Mouse (Mus musculus) midbrain, postnatal 0 days (tissue): Measurements from ENCODE around the gene Six4. TPM values are rescaled to one million over a fixed set of nuclear protein-coding genes. Genes with fewer than 3 reads are reported as not detected.

Experiments
- ATAC-seq: fragments of 200-750 bp; cut with Nextera tagmentation; 2 replicates; pipeline ENCODE4 v1.8.0; 2017; ENCODE audit warnings: moderate number of reproducible peaks, mild to moderate bottlenecking, moderate TSS enrichment, moderate library complexity; ENCODE audit not compliant: low FRiP score
- DNase-seq: peaks from one replicate; pipeline ENCODE4 v3.0.0-alpha.2; 2015; ENCODE audit warnings: low spot score
- H3K27ac ChIP-seq: fragments of 300-500 bp; sonication (generic); 2 replicates; pipeline ENCODE4 v1.5.1; 2014; ENCODE audit warnings: low read depth, mild to moderate bottlenecking, low read length, mixed read lengths
- H3K27me3 ChIP-seq: fragments of 300-500 bp; sonication (generic); 2 replicates; pipeline ENCODE4 v1.6.1; 2014; ENCODE audit warnings: low read length, control low read depth, mixed read lengths; ENCODE audit not compliant: insufficient read depth
- H3K36me3 ChIP-seq: fragments of 300-500 bp; sonication (generic); 2 replicates; pipeline ENCODE4 v1.6.1; 2014; ENCODE audit warnings: low read length, control low read depth, mixed read lengths; ENCODE audit not compliant: insufficient read depth
- H3K4me1 ChIP-seq: fragments of 300-500 bp; sonication (generic); 2 replicates; pipeline ENCODE4 v1.6.1; 2014; ENCODE audit warnings: mild to moderate bottlenecking, control low read depth, antibody characterized with exemption, low read length, mixed read lengths; ENCODE audit not compliant: insufficient read depth
- H3K4me2 ChIP-seq: fragments of 300-500 bp; sonication (generic); 2 replicates; pipeline ENCODE4 v1.6.1; 2014; ENCODE audit warnings: low read depth, mild to moderate bottlenecking, low read length, mixed read lengths; ENCODE audit not compliant: poor library complexity, severe bottlenecking
- H3K4me3 ChIP-seq: fragments of 300-500 bp; sonication (generic); 2 replicates; pipeline ENCODE4 v1.5.1; 2014; ENCODE audit warnings: low read depth, mild to moderate bottlenecking, low read length, moderate library complexity
- H3K9ac ChIP-seq: fragments of 300-500 bp; sonication (generic); replicated peaks from 2 replicates; pipeline ENCODE4 v1.6.1; 2014; ENCODE audit warnings: mild to moderate bottlenecking, low read length, moderate library complexity, mixed read lengths; ENCODE audit not compliant: poor library complexity, severe bottlenecking
- H3K9me3 ChIP-seq: fragments of 300-500 bp; sonication (generic); 2 replicates; pipeline ENCODE4 v1.6.1; 2016; ENCODE audit warnings: low read length, control low read depth
- CTCF ChIP-seq: IDR thresholded peaks from 2 replicates; pipeline ENCODE4 v1.5.1; 2016; ENCODE audit warnings: antibody characterized with exemption, mild to moderate bottlenecking
- WGBS: fragments of 180-500 bp; shearing (Covaris S2); extraction: QIAGEN DNeasy Blood & Tissue Kit; methylation state at CpG from one replicate; pipeline ENCODE4 v1.1.7; 2014; 5-methylcytosine and 5-hydroxymethylcytosine counted together
- polyA plus RNA-seq: library from polyadenylated mRNA; unstranded; fragments of >200 nt; fragmentation: Nextera tagmentation; extraction: Ambion mirVana; gene quantifications from 2 replicates; pipeline ENCODE4 v1.2.1, GENCODE M21; 2015
- total RNA-seq: library from RNA; depleted of rRNA; stranded (reverse); fragments of >200 nt; gene quantifications from 2 replicates; pipeline ENCODE4 v1.2.3, GENCODE M21; 2014

Gene Six4
- total and polyA plus RNA-seq, 2 experiments from 2014 or later = 0.16 to 0.66 TPM

- Histone ChIP-seq H3K4me1 (no peaks in the 10 kb centered on the region), H3K27me3 (no peaks in the 10 kb centered on the region), H3K4me2 (no peak overlapping the region), H3K9ac (no peak overlapping the region), H3K9me3 (no peaks in the 10 kb centered on the region), H3K27ac (no peak overlapping the region), H3K36me3 (no peaks in the 10 kb centered on the region), H3K4me3 (no peak overlapping the region)
- no peak for TF ChIP-seq CTCF
- 81% methylated on average over 2 of the region's 2 CpGs for WGBS
- DNase-seq (no peak), ATAC-seq (no peak)
These were observed 19.1 kb downstream of the Six4 start for GRCm38 (mm10) chr12:73094189-73094588.

- DNase-seq (no peak), ATAC-seq (no peak)
- Histone ChIP-seq H3K4me1 (no peaks in the 10 kb centered on the region), H3K27me3 (no peaks in the 10 kb centered on the region), H3K36me3 (no peaks in the 10 kb centered on the region), H3K9me3 (no peaks in the 10 kb centered on the region), H3K9ac (no peak overlapping the region), H3K4me3 (no peak overlapping the region), H3K27ac (no peak overlapping the region), H3K4me2 (no peak overlapping the region)
- no peak for TF ChIP-seq CTCF
- WGBS = 84% methylated on average over 7 of the region's 7 CpGs
These were observed 22.5 kb downstream of the Six4 start for GRCm38 (mm10) chr12:73090672-73091335.

- no peaks in the 10 kb centered on the region for H3K9me3 ChIP-seq
- no peaks in the 10 kb centered on the region for H3K27me3 ChIP-seq
These were observed 24.3 kb downstream of the Six4 start for GRCm38 (mm10) chr12:73088911-73089310.

GRCm38 (mm10) chr12:73088500-73088899, 24.8 kb downstream of the Six4 start:
- no peak for DNase-seq
- H3K27ac ChIP-seq = no peak overlapping the region
- no peak overlapping the region for H3K4me3 ChIP-seq
- 82% methylated on average over 5 of the region's 5 CpGs for WGBS
- no peak overlapping the region for H3K4me2 ChIP-seq
- no peaks in the 10 kb centered on the region for H3K4me1 ChIP-seq
- ATAC-seq = no peak
- H3K36me3 ChIP-seq = no peaks in the 10 kb centered on the region
- no peak for TF ChIP-seq CTCF
- no peaks in the 10 kb centered on the region for H3K9me3 ChIP-seq
- no peak overlapping the region for H3K9ac ChIP-seq
- no peaks in the 10 kb centered on the region for H3K27me3 ChIP-seq

More at GRCm38 (mm10) chr12:73088911-73089310, 24.3 kb downstream of the Six4 start:
- H3K4me3 ChIP-seq = no peak overlapping the region
- no peak overlapping the region for H3K4me2 ChIP-seq
- DNase-seq (no peak), ATAC-seq (no peak)
- no peak overlapping the region for H3K9ac ChIP-seq
- H3K36me3 ChIP-seq = no peaks in the 10 kb centered on the region
- H3K4me1 ChIP-seq = no peaks in the 10 kb centered on the region
- WGBS = 73% methylated on average over 4 of the region's 5 CpGs
- no peak for TF ChIP-seq CTCF
- no peak overlapping the region for H3K27ac ChIP-seq

GRCm38 (mm10) chr12:73087086-73087485, 26.2 kb downstream of the Six4 start:
- H3K9me3 ChIP-seq = no peaks in the 10 kb centered on the region
- no peak for DNase-seq
- H3K36me3 ChIP-seq = no peaks in the 10 kb centered on the region
- H3K4me1 ChIP-seq = no peaks in the 10 kb centered on the region
- no peaks in the 10 kb centered on the region for H3K27me3 ChIP-seq
- no peak for ATAC-seq
- TF ChIP-seq CTCF = no peak
- H3K9ac ChIP-seq = no peak overlapping the region
- H3K27ac ChIP-seq = no peak overlapping the region
- 94% methylated on average over 7 of the region's 7 CpGs for WGBS
- no peak overlapping the region for H3K4me3 ChIP-seq
- H3K4me2 ChIP-seq = no peak overlapping the region

GRCm38 (mm10) chr12:73085739-73086630, 27.3 kb downstream of the Six4 start:
- 24% methylated on average over 11 of the region's 11 CpGs for WGBS
- Histone ChIP-seq H3K4me1 (no peaks in the 10 kb centered on the region), H3K9ac (no peak overlapping the region), H3K9me3 (no peaks in the 10 kb centered on the region), H3K4me2 (no peak overlapping the region), H3K27me3 (no peaks in the 10 kb centered on the region), H3K36me3 (no peaks in the 10 kb centered on the region), H3K27ac (no peak overlapping the region), H3K4me3 (no peak overlapping the region)
- no peak for ATAC-seq
- no peak for DNase-seq
- TF ChIP-seq CTCF = no peak
